Mouse (Mus musculus): ENCODE measurements around the gene Ctrl.
"Not testable (repeated sequence)": the region's sequence is repeated elsewhere in the genome, so short reads cannot be mapped to it uniquely, and the experiment has no call there.

GRCm38 (mm10) chr8:105983406-105983805, 49.7 kb upstream of the Ctrl start:
- TF ChIP-seq UBTF (IDR thresholded peaks at IDR 0.05; ENCODE audit: borderline replicate concordance, insufficient read depth, low read depth, low read length); GATA1 (IDR thresholded peaks at IDR 0.05; ENCODE audit: low read depth, low read length); RCOR1 (IDR thresholded peaks at IDR 0.05; ENCODE audit: low read depth, low read length); ZC3H11A (IDR thresholded peaks at IDR 0.05; ENCODE audit: low read depth, low read length); ELF1 (IDR thresholded peaks at IDR 0.05; ENCODE audit: low read depth, low read length); MYC (IDR thresholded peaks at IDR 0.05; ENCODE audit: low read depth, low read length); CTCF (IDR thresholded peaks at IDR 0.05 in 2 of 3, conservative IDR thresholded peaks at IDR 0.05 in 1 of 3; ENCODE audit: control insufficient read depth in 1 of 3, insufficient read depth in 1 of 3, low read depth in 2 of 3, low read length in 3 of 3, poor library complexity in 1 of 3, severe bottlenecking in 1 of 3): not testable (repeated sequence)
- TF ChIP-seq POLR2A (IDR thresholded peaks at IDR 0.05; ENCODE audit: control insufficient read depth in 1 of 2, insufficient read depth in 1 of 2, low read depth in 1 of 2, low read length in 2 of 2, poor library complexity in 1 of 2), result 0 out of 4 replicates have a peak, but pooled peaks of 1 of the 2 experiments have one; percentile 30

All from MEL (cell line).